Mouse (Mus musculus) Patski (cell line): ENCODE measurements around the gene Enox2. TPM values are rescaled to one million over a fixed set of nuclear protein-coding genes. Genes with fewer than 3 reads are reported as not detected.

Source experiments
- ATAC-seq: fragments of 100-300 bp; one replicate; pipeline ENCODE4 v1.8.0; 2021
- CTCF ChIA-PET: fragments of 350-600 bp; sonication (Branson Sonifier 250); formaldehyde crosslinking; loops from one replicate; lab custom pipeline; 2022; ENCODE audit warnings: inconsistent platforms; lab: Charles Lee
- POLR2A ChIA-PET: fragments of 350-600 bp; sonication (Branson Sonifier 250); formaldehyde crosslinking; loops from one replicate; lab custom pipeline; 2022; ENCODE audit warnings: antibody characterized with exemption, inconsistent platforms; lab: Charles Lee
- DNase-seq: peaks from one replicate; pipeline ENCODE4 v3.0.0-alpha.2; 2011; ENCODE audit warnings: low read depth, low spot score
- H3K27me3 ChIP-seq: fragments of 371-371 bp; one replicate; pipeline ENCODE4 v1.5.1; 2021
- CTCF ChIP-seq: fragments of 100-300 bp; IDR thresholded peaks from one replicate; pipeline ENCODE4 v1.5.1; 2021
- in situ Hi-C: fragments of 300-500 bp; cut with MboI; formaldehyde crosslinking; loops from 3 replicates; pipeline ENCODE4 v1.11.1; 2018; ENCODE audit warnings: low pct_unique_long_range_greater_than_20kb, mixed read lengths
- polyA plus RNA-seq: library from polyadenylated mRNA; unstranded; gene quantifications from one replicate; pipeline ENCODE4 v1.2.3, GENCODE M21; 2021

The Enox2 gene
- polyA plus RNA-seq, 1 experiment from 2014 or later = 10.2 TPM

DNA sequence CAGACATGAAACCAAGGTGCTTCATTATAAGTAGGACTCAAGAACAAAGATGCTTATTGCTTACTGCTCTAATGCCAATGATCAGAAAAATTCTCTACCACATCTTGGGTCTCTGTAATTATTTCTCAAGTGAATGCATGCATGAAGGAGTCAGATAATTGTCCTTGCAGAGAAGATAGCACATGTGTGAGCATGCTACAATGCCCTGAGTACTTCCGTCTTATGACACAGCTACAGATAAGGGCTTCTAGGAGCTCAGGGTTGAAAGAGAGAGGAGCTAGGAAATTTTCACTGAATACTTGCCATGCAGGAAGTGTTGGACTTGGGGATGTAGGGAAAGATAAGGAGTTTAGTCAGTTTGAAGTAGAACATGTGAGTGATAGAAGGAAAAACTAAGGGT is 285.2 kb downstream of the Enox2 start:
- in situ Hi-C loops = no loop called here
- no peak for DNase-seq
- ATAC-seq = no peak
- peaks cover 33% of the 10 kb centered on the region for H3K27me3 ChIP-seq
- POLR2A ChIA-PET = no interaction called here
- TF ChIP-seq CTCF = no peak
- CTCF ChIA-PET = no interaction called here

DNA sequence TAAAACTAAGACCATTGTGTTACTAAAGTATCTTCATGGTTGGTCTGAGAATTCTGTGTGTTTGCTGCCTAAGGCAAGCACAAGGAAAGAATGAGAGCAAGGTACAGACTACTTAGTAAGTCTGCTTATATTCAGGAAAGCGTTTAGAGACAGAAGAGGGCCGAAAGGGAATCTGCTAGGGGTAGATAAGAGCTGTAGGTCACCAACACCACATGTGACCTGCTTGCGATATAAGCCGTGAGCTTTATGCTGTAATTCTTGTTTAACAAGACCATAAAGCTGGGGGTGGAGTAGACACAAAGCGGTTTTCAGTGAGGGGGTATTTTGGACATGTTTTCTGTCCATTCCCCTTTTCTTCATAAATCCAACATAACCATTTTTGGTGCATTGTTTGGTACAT is 302.4 kb downstream of the Enox2 start:
- ChIA-PET CTCF (no interaction called here), POLR2A (no interaction called here)
- DNase-seq (no peak), ATAC-seq (no peak)
- TF ChIP-seq CTCF = no peak
- in situ Hi-C loops = no loop called here
- peaks cover 32% of the 10 kb centered on the region for H3K27me3 ChIP-seq

DNA sequence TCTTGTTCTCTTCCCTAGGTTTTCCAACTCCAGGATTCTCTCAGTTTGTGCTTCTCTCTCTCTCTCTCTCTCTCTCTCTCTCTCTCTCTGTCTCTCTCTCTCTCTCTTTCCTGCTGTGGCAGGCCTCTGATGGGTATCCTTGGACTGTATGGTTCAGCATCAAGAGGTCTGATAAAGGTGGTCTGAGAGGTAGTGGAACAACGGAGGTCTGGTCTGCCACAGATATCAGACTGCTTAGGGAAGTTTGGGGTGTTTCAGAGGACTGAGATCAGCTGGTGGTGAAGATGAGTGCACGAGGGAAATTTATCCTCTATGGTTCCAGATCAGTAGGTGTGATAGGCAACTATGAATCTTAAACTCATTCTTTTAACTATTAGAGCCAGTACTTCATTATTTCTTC is 303.6 kb downstream of the Enox2 start:
- in situ Hi-C loops = no loop called here
- POLR2A ChIA-PET = no interaction called here
- no peak for DNase-seq
- H3K27me3 ChIP-seq = peaks cover 29% of the 10 kb centered on the region
- no peak for TF ChIP-seq CTCF
- CTCF ChIA-PET = no interaction called here
- no peak for ATAC-seq

Other genes starting within 250 kb of the Enox2 start
- not detected for gene Arhgap36, start 175.7 kb upstream of the Enox2 start, polyA plus RNA-seq